Mouse (Mus musculus): ENCODE results near the gene Prpsap2.

The Prpsap2 gene

GRCm38 (mm10) chr11:61714346-61715117, 47.4 kb downstream of the Prpsap2 start:
- no peak for DNase-seq (ENCODE audit: low spot score)

DNA sequence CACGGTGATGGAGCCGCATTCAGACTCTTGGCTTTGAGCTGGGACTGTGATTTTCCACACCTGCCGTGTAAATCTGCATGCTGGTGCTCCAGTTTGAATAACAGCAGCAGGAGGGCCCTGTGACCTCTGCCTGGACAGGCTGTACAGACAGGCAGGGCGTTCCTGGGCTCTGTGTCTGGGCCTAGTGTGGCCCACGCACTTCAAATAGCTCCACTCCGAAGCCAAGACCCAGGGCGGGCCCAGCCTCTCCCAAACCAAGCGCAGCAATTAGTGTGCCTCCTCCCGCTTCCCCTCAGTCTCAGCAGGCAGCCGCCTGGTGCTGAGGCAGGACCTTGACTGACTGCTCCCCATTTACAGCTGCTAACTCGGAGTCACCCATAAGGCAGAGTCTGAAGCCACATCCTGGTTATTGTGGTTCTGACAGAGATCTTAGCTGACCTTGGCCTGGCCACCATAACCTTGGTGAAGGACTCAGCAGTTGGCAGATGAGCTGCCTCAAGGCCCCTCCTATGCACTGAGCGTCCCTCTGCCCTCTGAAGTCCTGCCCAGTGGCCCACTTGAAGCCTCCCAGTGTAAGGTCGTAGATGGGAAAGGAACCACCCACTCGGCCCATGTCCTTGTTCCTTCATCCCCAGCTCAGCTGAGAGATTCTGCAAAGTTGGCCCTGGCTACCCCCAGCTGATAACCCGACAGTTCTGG, 48.6 kb downstream of the Prpsap2 start:
- DNase-seq (ENCODE audit: low spot score): no peak

- DNase-seq (ENCODE audit: low spot score): no peak
These were observed 53.0 kb downstream of the Prpsap2 start for GRCm38 (mm10) chr11:61708928-61709327.

DNA sequence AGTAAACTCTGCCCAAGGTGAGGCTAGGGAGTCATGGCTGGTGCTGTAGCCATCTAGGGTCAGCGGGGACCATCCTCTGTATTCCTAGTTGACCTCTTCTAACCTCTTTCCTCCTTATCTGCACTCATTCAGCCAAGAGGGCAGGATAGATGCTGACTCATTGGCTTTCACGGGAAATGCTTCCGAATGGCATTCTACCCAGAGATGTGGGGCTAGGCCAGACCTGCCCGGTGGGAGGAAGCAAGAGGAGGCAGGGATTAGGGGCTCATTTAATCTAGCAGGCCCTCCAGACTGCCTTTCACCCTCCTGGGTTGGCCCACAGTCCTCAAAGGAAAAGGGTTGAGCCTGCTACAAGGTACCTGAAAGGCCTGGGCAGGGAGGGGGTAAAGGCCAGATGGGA, 55.7 kb downstream of the Prpsap2 start:
- DNase-seq (ENCODE audit: low spot score): no peak

DNA sequence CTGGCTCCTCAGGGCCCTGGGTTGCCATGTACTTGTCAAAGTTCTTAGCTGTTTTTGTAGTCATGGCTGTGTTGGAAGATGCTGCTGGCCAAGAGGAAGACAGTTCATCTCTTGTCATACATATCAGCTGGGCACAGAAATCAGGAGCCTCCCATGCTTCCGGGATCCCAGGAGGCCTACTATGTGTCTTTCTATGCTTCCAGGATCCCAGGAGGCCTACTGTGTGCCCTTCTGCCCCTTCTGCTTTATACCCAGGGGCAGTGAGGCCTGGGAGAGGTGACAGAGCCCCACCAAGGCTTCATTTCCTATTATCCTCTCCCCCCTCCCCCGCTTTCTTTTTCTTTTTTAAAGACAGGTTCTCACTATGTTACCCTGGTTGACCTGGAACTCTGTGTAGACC, 56.3 kb downstream of the Prpsap2 start:
- DNase-seq (ENCODE audit: low spot score): no peak

- DNase-seq (ENCODE audit: low spot score): no peak
These were observed 59.4 kb downstream of the Prpsap2 start for GRCm38 (mm10) chr11:61702494-61702893.

DNA sequence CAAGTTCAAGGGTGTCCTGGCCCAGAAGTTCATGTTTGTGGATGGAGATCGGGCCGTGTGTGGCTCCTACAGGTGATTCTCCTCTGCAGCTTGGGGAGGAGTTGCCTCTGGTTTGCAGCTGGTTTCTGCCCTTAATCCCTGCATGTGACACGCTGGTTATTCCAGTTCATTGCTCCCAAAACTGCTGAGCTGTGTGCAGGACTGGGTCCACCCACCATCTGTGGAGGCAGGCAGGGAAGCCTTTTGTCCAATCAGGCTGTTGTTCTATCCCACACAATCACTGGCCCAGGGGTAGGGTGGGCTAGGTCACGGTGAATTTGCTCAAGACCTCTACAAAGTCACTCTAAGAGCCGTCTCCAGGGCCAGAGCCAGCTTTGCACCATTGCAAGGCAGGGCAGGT, 60.2 kb downstream of the Prpsap2 start:
- no peak for DNase-seq (ENCODE audit: low spot score)

DNA sequence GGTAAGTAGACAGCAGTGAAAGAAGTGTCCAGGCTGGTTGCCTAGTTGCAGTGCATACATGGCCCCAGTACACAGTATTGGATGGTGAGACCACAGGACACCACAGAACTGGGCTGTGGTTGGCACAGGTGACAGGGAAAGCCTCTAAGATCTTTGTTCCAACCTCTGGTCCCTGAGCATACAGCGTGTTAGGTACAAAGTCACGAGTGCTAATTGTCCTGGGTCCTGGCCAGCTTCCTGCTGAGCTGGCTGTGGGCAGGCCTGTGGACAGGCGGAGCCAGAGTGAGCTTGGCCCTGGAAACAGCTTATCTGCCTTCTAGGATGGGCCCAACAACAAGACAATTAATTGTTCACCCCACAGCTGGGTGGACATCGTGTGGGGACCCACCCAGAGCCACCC, 62.0 kb downstream of the Prpsap2 start:
- no peak for DNase-seq (ENCODE audit: low spot score)

DNA sequence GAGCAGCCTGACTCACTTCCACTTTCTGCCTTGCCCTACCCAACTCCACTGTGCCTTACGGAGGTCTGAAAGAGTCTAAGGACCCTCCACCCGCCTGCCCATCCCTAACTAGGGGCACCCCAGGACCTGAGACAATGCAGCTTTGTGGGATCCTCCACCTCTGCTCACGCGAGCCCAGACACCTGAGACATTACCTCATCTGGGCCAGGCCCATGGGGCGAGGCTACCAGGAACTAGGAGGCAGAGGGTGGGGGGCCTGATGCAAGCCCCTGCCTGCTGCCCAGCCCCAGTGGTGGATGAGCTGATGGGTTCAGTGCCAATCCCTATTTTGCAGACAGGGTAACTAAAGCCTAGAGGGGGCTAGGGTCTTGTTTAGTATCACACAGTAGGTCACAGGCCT, 62.4 kb downstream of the Prpsap2 start:
- no peak for DNase-seq (ENCODE audit: low spot score)

- DNase-seq (ENCODE audit: low spot score): no peak
These were observed 63.0 kb downstream of the Prpsap2 start for GRCm38 (mm10) chr11:61698852-61699251.

- no peak for DNase-seq (ENCODE audit: low spot score)
These were observed 68.9 kb downstream of the Prpsap2 start for GRCm38 (mm10) chr11:61692996-61693395.

- DNase-seq (ENCODE audit: low spot score): no peak
These were observed 74.3 kb downstream of the Prpsap2 start for GRCm38 (mm10) chr11:61687595-61687994.

- no peak for DNase-seq (ENCODE audit: low spot score)
These were observed 74.9 kb downstream of the Prpsap2 start for GRCm38 (mm10) chr11:61686906-61687453.

- no peak for DNase-seq (ENCODE audit: low spot score)
These were observed 75.7 kb downstream of the Prpsap2 start for GRCm38 (mm10) chr11:61686141-61686540.

- no peak for DNase-seq (ENCODE audit: low spot score)
These were observed 76.7 kb downstream of the Prpsap2 start for GRCm38 (mm10) chr11:61685119-61685725.

GRCm38 (mm10) chr11:61683907-61684731, 77.8 kb downstream of the Prpsap2 start, which contains the start of gene Fam83g:
Gene Fam83g (plus strand): TSS chr11:61684091.
- peak; percentile 34 for DNase-seq (ENCODE audit: low spot score)

Measured in urinary bladder, postnatal 10 days (tissue).